Mouse (Mus musculus) brain, adult 10 weeks (tissue): ENCODE data around the gene Scn4a. TPM values are rescaled to one million over a fixed set of nuclear protein-coding genes. Genes with fewer than 3 reads are reported as not detected.

Source experiments
- polyA plus RNA-seq: library from polyadenylated mRNA; stranded (reverse); fragments of 350-450 nt; fragmentation: Illumina TruSeq; extraction: RNeasy Lipid Tissue Mini Kit (QIAGEN cat#74804); gene quantifications from one replicate; pipeline ENCODE4 v1.2.3, GENCODE M21; 2015; ENCODE audit warnings: low read depth, low replicate concordance

Scn4a gene
- polyA plus RNA-seq, result not detected

GRCm38 (mm10) chr11:106353188-106353587 is at the start of gene Scn4a:
Gene Scn4a (minus strand): TSS chr11:106353288.

DNA sequence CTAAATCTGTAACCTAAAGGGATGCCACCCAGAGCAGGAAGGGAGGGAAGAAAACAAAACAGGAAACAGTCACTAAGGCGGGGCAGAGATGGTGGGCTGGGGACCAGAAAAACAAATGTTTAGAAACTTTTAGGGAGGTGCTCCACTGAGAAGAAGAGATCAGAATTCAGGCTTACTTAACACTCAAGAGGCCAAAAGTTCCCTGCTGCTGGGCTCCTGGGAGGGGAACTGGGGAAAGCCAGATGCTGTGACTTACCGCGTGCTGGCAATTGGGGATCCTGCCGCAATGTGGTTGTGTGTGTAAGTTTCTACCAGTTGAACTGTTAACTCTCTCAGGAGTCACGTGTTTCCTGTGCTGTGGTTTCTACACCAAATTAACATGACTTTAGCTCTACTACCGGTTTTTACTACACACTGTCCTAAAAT is 34.7 kb upstream of the Scn4a start, which contains the start of gene Icam2:
Gene Icam2 (minus strand): TSS at position 285 of the 426 bp plus-strand sequence.

DNA sequence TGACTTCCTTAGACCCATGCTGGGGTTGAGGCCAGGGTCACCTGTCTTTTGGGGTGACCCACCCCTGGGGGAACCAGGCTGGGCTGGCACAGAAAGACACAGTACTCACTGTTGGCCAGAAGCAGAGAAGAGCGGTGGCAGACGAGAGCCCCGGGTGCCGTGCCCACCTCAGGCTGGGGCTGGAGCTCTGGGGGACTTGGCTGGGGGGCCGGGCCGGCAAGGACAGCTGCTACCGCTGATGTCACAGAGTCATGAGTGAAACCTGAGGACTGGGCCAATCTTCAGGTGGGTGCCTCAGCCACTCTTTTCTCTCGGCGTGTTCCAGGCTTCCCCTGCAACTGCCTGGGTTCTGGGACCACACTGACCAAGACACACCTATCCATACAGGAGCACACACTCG is 12.3 kb upstream of the Scn4a start, which contains the start of gene Prr29:
Gene Prr29 (plus strand): TSS at position 107 of the 400 bp plus-strand sequence.

DNA sequence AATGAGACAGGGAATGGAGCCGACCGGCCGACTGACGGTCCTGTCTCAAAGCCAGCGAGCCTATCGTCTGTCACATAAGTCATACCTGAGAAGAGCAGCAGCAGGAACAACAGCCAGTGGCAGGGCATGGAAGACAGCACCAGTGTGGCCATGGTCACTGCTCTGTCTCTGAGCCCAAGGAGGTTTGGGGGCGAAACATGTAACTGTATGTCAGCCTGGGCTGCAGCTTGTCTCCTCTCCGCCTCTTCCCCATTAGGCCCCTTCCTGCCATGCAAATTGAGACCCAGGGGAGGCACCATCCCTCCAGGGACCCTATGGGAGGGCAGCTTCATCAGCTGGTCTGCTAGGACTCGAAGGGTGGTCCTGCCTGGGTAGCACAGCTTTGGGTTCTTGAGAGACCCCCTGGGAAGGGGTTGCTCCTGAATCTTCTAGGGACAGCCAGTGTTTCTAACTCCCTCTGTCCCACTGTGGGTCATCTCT is 38.7 kb downstream of the Scn4a start, which contains the start of gene Cd79b:
Gene Cd79b (minus strand): TSS at position 430 of the 480 bp plus-strand sequence.

GRCm38 (mm10) chr11:106301765-106302164 is 51.3 kb downstream of the Scn4a start, which contains the start of gene Gh:
Gene Gh (minus strand): TSS chr11:106301865.

GRCm38 (mm10) chr11:106276454-106276853 is 76.6 kb downstream of the Scn4a start, which contains the start of gene Tcam1:
Gene Tcam1 (plus strand): TSS chr11:106276672.

DNA sequence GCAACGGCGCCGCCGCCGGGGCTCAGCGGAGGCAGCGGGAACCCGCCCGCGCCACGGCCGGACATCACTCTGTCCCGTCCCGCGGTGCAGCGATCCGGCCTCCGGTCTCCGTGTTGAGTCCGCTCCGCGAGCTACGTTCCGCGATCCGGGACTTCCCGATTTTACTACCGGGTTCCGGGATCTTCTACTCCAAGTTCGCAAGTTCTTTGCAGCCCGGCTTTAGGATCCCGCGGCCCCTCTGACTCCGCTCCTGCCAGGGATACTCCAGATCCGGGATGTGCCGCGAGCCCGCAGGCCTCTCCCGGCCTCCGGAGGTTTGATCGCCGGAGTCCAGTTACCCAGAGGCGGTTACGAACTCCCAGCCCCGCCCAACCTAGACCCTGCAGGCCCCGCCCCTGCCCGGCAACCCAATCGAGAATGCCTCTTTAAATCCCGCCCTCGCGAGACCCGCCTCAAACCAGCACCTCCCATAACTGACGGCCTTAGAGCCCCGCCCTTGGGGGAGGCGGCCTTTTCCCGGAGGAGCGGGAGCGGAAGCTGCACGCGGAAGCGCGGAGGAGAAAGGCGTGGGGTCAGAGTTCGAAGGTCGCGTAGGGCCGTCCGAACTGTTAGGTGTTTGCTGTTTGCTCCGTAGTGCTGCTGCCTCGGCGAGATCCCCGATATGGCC is 80.3 kb downstream of the Scn4a start, which contains the start of gene Smarcd2:
Gene Smarcd2 (minus strand): TSS at position 329 of the 667 bp plus-strand sequence.

Other genes starting within 250 kb of the Scn4a start
- gene Gm10840, start 192.4 kb downstream of the Scn4a start, polyA plus RNA-seq, result not detected
- gene Limd2, start 192.4 kb downstream of the Scn4a start, polyA plus RNA-seq, result 78.9 TPM
- gene Strada, start 151.1 kb downstream of the Scn4a start, polyA plus RNA-seq, result 23.9 TPM
- gene Ccdc47, start 136.9 kb downstream of the Scn4a start, polyA plus RNA-seq, result 100 TPM
- 46.6 TPM for gene Ddx42, start 136.4 kb downstream of the Scn4a start, polyA plus RNA-seq
- 22.7 TPM for gene Ftsj3, start 97.2 kb downstream of the Scn4a start, polyA plus RNA-seq
- 331 TPM for gene Psmc5, start 97.1 kb downstream of the Scn4a start, polyA plus RNA-seq
- gene Smarcd2, start 80.3 kb downstream of the Scn4a start, polyA plus RNA-seq, result 13.9 TPM
- gene Tcam1, start 76.6 kb downstream of the Scn4a start, polyA plus RNA-seq, result not detected
- not detected for gene Gh, start 51.4 kb downstream of the Scn4a start, polyA plus RNA-seq
- gene Cd79b, start 38.5 kb downstream of the Scn4a start, polyA plus RNA-seq, result 0.54 TPM
- 0.76 TPM for gene Prr29, start 12.2 kb upstream of the Scn4a start, polyA plus RNA-seq
- gene Icam2, start 34.8 kb upstream of the Scn4a start, polyA plus RNA-seq, result 5.8 TPM
- gene Ern1, start 134.6 kb upstream of the Scn4a start, polyA plus RNA-seq, result 3.6 TPM